Mouse (Mus musculus) midbrain, embryonic 15.5 days (tissue): ENCODE data around the gene Mks1. TPM values are rescaled to one million over a fixed set of nuclear protein-coding genes. Genes with fewer than 3 reads are reported as not detected.

Source experiments
- ATAC-seq: fragments of 200-750 bp; cut with Nextera tagmentation; replicated peaks from 2 replicates; pipeline ENCODE4 v1.8.0; 2017; ENCODE audit warnings: moderate TSS enrichment
- H3K27ac ChIP-seq: fragments of 300-500 bp; sonication (generic); 2 replicates; pipeline ENCODE4 v1.5.1; 2015; ENCODE audit warnings: mild to moderate bottlenecking, inconsistent platforms
- H3K27me3 ChIP-seq: fragments of 300-500 bp; sonication (generic); replicated peaks from 2 replicates; pipeline ENCODE4 v1.6.1; 2015; ENCODE audit warnings: inconsistent platforms
- H3K36me3 ChIP-seq: fragments of 300-500 bp; sonication (generic); replicated peaks from 2 replicates; pipeline ENCODE4 v1.6.1; 2015; ENCODE audit warnings: inconsistent platforms
- H3K4me1 ChIP-seq: fragments of 300-500 bp; sonication (generic); 2 replicates; pipeline ENCODE4 v1.6.1; 2015; ENCODE audit warnings: inconsistent platforms
- H3K4me2 ChIP-seq: fragments of 300-500 bp; sonication (generic); 2 replicates; pipeline ENCODE4 v1.6.1; 2015; ENCODE audit warnings: inconsistent platforms, mild to moderate bottlenecking, moderate library complexity
- H3K4me3 ChIP-seq: fragments of 300-500 bp; sonication (generic); 2 replicates; pipeline ENCODE4 v1.5.1; 2015; ENCODE audit warnings: mild to moderate bottlenecking, inconsistent platforms
- H3K9ac ChIP-seq: fragments of 300-500 bp; sonication (generic); 2 replicates; pipeline ENCODE4 v1.6.1; 2015; ENCODE audit warnings: mild to moderate bottlenecking, inconsistent platforms
- H3K9me3 ChIP-seq: fragments of 300-500 bp; sonication (generic); 2 replicates; pipeline ENCODE4 v1.6.1; 2016; ENCODE audit warnings: inconsistent platforms
- WGBS: fragments of 180-500 bp; shearing (Covaris S2); methylation state at CpG from one replicate; pipeline ENCODE4 v1.1.7; 2015; ENCODE audit warnings: mixed read lengths; 5-methylcytosine and 5-hydroxymethylcytosine counted together
- polyA plus RNA-seq: library from polyadenylated mRNA; unstranded; fragments of >200 nt; fragmentation: Nextera tagmentation; extraction: Ambion mirVana; gene quantifications from 2 replicates; pipeline ENCODE4 v1.2.1, GENCODE M21; 2015

Mks1 gene
- 12.1 and 12.8 TPM in 2 replicates for polyA plus RNA-seq

DNA sequence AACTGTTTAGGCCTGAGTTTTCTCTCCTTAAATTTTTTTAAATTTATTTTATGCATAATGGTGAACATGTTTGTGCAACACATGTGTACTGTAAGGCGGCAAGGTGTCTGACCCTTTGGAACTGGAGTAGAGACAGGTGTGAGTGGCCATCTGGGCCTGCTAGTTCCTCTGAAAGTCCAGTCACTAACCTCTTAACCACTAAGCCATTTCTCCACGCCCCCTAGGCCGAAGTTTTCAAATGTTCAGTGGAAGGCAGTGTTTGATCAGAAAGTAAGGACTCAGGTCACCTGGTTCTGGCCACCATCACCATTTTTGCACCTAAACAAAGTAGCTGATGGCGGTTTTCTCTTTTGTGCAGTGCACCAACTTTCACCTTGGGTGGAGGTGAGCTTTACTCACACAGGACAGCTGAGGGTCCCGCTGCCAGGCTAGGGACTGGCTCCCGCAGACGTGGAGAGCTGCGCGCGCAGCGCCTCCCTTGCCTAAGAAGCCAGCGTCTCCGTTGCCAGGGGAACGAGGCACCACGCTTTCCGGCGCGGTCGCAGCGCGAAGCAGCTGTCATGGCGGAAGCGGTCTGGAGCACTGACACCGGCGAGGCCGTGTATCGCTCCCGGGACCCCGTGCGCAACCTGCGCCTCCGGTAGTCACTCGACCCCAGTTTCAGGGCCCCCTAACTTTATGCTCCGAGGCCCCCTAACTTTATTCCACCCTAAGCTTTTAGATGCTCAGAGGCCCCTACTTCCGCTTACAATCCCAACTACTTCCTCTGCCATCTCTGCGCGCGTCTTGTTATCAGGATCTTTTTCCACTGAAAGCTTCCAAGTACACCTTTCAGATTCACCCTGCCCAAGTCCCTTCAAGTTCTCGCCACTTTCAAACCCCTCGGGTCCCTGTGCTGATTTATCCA is at the start of gene Mks1:
Gene Mks1 (plus strand): TSS at position 526 of the 907 bp plus-strand sequence.
- H3K4me3 ChIP-seq: peak within 1 kb of the TSS; percentile 63
- H3K4me2 ChIP-seq: peak within 1 kb of the TSS; percentile 64
- H3K9me3 ChIP-seq: no peaks in the 10 kb centered on the region
- 3% methylated on average over 40 of the region's 40 CpGs for WGBS
- H3K36me3 ChIP-seq: 0 out of 2 replicates have a peak, but pooled peaks cover 4% of the 10 kb centered on the region
- H3K4me1 ChIP-seq: peaks cover 9% of the 10 kb centered on the region
- peak within 1 kb of the TSS; percentile 52 for H3K9ac ChIP-seq
- no peaks in the 10 kb centered on the region for H3K27me3 ChIP-seq
- peak; percentile 95 for ATAC-seq
- H3K27ac ChIP-seq: peak within 1 kb of the TSS; percentile 81

DNA sequence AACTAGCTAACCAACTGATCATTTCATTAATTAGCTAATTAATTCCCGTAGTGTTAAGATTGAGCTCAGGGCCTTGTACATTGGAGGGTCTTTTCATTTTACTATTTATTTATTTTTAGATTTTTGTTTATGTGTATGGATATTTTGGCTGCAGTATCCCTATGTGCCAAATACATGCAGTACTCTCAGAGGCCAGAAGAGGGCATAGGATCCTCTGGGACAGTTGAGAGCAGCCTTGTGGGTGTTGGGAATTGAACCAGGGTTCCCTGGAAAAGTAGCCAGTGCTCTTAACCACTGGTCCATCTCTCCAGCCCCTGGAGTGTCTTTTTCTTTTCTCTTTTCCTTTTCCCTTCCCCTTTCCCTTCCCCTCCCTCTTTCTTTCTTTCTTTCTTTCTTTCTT is 47.6 kb upstream of the Mks1 start:
- Histone ChIP-seq H3K9ac (no peak overlapping the region), H3K27ac (no peak overlapping the region), H3K4me1 (no peaks in the 10 kb centered on the region), H3K9me3 (no peaks in the 10 kb centered on the region), H3K36me3 (no peaks in the 10 kb centered on the region), H3K27me3 (no peaks in the 10 kb centered on the region), H3K4me3 (no peak overlapping the region), H3K4me2 (no peak overlapping the region)
- 76% methylated on average over 1 of the region's 1 CpGs for WGBS
- no peak for ATAC-seq

DNA sequence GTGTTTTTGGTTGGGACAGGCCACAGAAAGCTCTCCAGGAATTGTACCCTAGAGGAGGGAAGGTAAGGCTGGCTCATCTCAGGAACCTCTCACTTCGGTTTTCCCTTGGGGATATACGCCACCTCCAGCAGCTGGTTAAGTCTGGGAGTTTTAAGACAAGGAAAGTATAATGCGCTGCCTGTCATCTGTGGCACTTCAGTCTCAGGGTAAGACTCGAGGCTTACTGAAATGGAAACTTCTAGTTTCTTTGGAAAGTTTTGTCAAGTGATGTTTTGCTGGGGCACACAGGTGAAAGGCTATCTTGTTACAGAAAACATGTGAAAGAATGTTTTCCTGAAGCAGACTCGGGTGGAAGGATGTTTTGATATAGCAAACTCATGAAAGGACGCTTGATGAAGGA is 45.6 kb upstream of the Mks1 start:
- peaks cover 4% of the 10 kb centered on the region; the same call in 1 of the 2 replicates for H3K4me1 ChIP-seq
- H3K9me3 ChIP-seq: no peaks in the 10 kb centered on the region
- no peak overlapping the region for H3K4me3 ChIP-seq
- H3K4me2 ChIP-seq: no peak overlapping the region
- WGBS: 90% methylated on average over 6 of the region's 6 CpGs
- H3K27ac ChIP-seq: no peak overlapping the region
- ATAC-seq: no peak
- no peaks in the 10 kb centered on the region for H3K36me3 ChIP-seq
- no peak overlapping the region for H3K9ac ChIP-seq
- no peaks in the 10 kb centered on the region for H3K27me3 ChIP-seq

- WGBS: 91% methylated on average over 7 of the region's 7 CpGs
- Histone ChIP-seq H3K9me3 (no peaks in the 10 kb centered on the region), H3K27ac (no peak overlapping the region), H3K27me3 (no peaks in the 10 kb centered on the region), H3K4me3 (no peak overlapping the region), H3K4me2 (no peak overlapping the region), H3K9ac (no peak overlapping the region), H3K36me3 (no peaks in the 10 kb centered on the region), H3K4me1 (peaks cover 4% of the 10 kb centered on the region; the same call in 1 of the 2 replicates)
- ATAC-seq: no peak
These were observed 44.8 kb upstream of the Mks1 start for GRCm38 (mm10) chr11:87808236-87808635.

DNA sequence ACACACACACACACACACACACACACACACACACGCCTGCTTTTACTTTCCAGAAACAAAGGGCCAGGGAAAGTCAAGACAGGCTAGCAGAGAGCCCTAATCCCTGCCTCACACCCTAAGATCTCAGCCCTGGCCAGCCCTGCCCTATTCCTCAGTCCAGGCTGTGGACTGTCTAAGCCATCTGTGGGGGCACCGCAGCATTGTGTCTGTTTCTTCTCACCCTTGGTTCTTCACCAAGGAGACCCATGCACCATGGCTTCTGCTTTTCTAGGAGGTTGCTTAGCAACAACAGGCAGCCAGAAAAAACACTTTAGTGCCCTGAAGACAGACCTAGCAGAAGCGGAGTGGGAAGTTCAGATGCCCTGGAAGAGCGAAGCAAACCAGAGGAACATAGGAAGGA is 41.6 kb upstream of the Mks1 start:
- Histone ChIP-seq H3K4me1 (peaks cover 7% of the 10 kb centered on the region), H3K9ac (no peak overlapping the region), H3K9me3 (no peaks in the 10 kb centered on the region), H3K36me3 (no peaks in the 10 kb centered on the region), H3K27ac (peak overlapping the region; percentile 34; the same call in 1 of the 2 replicates), H3K4me3 (no peak overlapping the region), H3K27me3 (no peaks in the 10 kb centered on the region), H3K4me2 (no peak overlapping the region)
- ATAC-seq: no peak
- WGBS: 37% methylated on average over 4 of the region's 4 CpGs

DNA sequence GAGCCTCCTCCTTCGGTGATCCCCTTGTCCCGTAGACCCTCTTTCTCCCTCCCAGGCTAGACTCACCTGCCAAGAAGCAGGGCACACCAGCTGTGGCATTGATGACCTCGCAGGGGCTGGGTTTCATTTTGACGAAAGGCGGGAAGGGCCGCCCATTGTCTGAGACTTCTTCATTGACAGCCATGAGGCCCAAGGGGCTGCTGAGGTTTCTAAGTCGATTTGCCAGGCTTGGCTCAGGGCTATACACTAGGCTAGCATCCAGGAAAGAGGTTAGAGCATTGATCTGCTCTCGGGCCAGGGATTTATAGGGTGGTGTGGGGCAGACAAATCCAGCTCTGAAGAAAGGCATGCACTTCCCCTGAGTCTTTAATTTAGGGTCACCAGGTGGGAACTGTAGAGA is 38.2 kb upstream of the Mks1 start:
- Histone ChIP-seq H3K4me1 (peaks cover 15% of the 10 kb centered on the region), H3K9ac (no peak overlapping the region), H3K27me3 (no peaks in the 10 kb centered on the region), H3K27ac (no peak overlapping the region), H3K4me3 (no peak overlapping the region), H3K4me2 (no peak overlapping the region), H3K9me3 (no peaks in the 10 kb centered on the region), H3K36me3 (no peaks in the 10 kb centered on the region)
- WGBS: 60% methylated on average over 8 of the region's 8 CpGs
- no peak for ATAC-seq

DNA sequence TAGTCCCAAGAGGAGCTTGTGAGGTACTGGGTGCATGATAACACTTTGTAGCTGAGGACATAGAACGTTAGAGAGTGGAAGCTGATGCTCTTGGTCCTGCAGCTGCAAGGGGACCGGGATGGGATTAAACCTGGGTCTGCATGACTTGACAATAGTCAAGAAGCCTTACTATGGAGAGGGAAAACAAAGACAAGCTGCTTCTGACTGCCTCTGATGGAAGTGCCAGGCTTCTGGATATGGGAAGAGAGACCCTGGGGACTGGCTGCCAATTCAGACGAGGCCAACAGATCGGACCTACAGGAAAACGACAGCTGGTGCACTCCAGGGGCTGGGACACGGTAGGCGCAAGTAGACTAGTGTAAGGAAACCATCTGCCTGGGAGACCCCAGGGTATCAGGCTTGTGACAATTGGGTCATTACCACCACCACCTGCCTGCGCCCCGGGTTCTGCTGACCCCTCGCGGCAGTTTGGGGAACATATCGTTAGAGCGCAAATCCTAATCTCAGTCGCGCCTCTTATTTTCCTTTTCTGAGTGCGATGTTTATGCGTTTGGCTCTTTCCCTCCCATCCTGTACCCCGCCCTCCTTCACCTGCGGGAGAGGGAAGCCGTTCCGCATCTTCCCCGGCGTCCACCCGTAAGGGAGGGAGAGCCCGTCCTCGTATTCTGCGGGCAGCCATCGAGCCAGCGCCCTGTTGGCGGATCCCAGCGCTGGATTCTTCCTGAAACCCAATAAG is 36.1 kb upstream of the Mks1 start:
- H3K27me3 ChIP-seq: no peaks in the 10 kb centered on the region
- no peaks in the 10 kb centered on the region for H3K9me3 ChIP-seq
- 1% methylated on average over 31 of the region's 31 CpGs for WGBS
- H3K4me1 ChIP-seq: peaks cover 11% of the 10 kb centered on the region
- peak overlapping the region; percentile 62 for H3K4me2 ChIP-seq
- ATAC-seq: peak; percentile 75
- H3K4me3 ChIP-seq: peak overlapping the region; percentile 37
- H3K27ac ChIP-seq: peak overlapping the region; percentile 50; the same call in 1 of the 2 replicates
- no peaks in the 10 kb centered on the region for H3K36me3 ChIP-seq
- peak overlapping the region; percentile 52 for H3K9ac ChIP-seq

DNA sequence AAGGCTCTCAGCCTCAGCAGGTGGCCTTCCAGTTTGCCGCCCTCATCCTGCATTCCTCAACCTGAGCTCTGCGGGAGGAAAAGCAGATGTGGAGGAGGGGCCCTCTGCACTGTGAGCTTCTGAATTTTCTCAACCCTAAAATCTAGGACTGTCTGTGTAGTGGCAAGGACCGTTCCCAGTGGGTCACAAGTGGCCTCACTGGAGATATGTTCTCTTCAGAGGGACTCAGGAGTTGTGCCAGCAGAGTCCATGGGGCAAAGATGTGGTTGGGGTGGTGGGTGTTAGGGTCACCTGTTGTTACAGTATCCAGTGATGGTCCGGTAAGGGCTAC is 35.6 kb upstream of the Mks1 start:
- no peaks in the 10 kb centered on the region for H3K27me3 ChIP-seq
- peak overlapping the region; percentile 62 for H3K4me2 ChIP-seq
- H3K9ac ChIP-seq: peak overlapping the region; percentile 52; the same call in 1 of the 2 replicates
- H3K4me3 ChIP-seq: peak overlapping the region; percentile 37
- H3K36me3 ChIP-seq: no peaks in the 10 kb centered on the region
- no peaks in the 10 kb centered on the region for H3K9me3 ChIP-seq
- H3K27ac ChIP-seq: no peak overlapping the region
- peaks cover 11% of the 10 kb centered on the region for H3K4me1 ChIP-seq
- 34% methylated on average over 4 of the region's 4 CpGs for WGBS
- ATAC-seq: peak; percentile 60; the same call in 1 of the 2 replicates

DNA sequence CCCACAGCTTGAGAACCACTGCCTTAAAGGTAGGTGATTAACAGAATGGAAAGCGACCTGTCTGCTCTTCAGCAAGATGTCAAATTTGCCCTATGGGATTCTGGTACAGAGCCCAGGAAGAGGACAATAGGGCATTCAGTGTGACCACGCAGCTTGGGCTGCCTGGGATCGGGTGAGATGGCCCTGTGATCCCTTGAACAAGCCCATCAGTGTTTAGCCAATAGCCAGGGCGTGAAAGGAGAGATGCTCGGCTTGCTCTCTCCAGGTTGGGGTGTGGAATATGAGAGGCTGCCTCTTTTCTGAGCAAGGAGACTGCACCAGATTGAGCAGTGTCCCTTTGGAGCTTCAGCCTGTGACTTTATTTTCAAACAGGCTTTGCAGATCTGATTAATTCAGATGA is 31.5 kb upstream of the Mks1 start:
- Histone ChIP-seq H3K27me3 (no peaks in the 10 kb centered on the region), H3K36me3 (no peaks in the 10 kb centered on the region), H3K4me3 (no peak overlapping the region), H3K4me2 (no peak overlapping the region), H3K4me1 (peaks cover 7% of the 10 kb centered on the region), H3K9ac (no peak overlapping the region), H3K27ac (no peak overlapping the region), H3K9me3 (no peaks in the 10 kb centered on the region)
- WGBS: 42% methylated on average over 5 of the region's 5 CpGs
- no peak for ATAC-seq

DNA sequence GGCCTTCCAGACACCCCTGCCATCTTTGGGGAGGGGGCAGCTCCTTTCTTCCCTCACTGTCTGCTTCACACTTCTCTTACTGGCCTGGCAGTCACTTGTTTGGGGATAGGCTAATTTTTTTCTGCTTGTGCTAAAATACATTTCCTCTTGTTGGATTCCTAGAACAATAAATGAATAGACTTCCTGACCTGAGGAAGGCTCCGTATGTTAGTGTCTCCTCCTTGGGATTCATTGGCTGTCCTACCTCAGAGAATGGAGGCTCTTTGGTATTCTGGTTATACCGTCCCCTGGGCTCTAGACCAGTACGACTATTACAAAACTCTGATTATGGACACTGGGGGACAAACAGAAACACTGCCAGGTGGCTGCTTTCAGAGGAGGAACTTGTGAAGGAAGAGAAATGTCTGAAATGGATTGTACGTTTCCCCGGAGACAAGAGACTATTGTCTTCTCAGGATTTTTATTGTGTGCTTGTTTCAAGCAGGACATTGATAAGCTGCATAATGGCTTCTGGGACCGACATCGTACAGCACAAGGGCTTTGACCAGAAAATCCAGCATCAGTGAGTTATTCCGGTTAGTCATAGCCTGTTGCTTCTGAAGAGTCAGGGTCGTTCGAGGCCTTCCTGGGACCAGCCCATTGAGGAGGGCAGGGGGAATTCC is 24.6 kb upstream of the Mks1 start, which contains the start of gene Lpo:
Gene Lpo (minus strand): TSS at position 51 of the 662 bp plus-strand sequence.
- no peak within 1 kb of the TSS for H3K4me2 ChIP-seq
- H3K4me3 ChIP-seq: no peak within 1 kb of the TSS
- ATAC-seq: no peak
- H3K27ac ChIP-seq: no peak within 1 kb of the TSS
- no peaks in the 10 kb centered on the region for H3K9me3 ChIP-seq
- H3K9ac ChIP-seq: no peak within 1 kb of the TSS
- peaks cover 10% of the 10 kb centered on the region for H3K4me1 ChIP-seq
- WGBS: 15% methylated on average over 10 of the region's 10 CpGs
- no peaks in the 10 kb centered on the region for H3K36me3 ChIP-seq
- H3K27me3 ChIP-seq: no peaks in the 10 kb centered on the region

- ATAC-seq: no peak
- Histone ChIP-seq H3K4me2 (no peak overlapping the region), H3K27me3 (no peaks in the 10 kb centered on the region), H3K4me1 (no peaks in the 10 kb centered on the region), H3K36me3 (no peaks in the 10 kb centered on the region), H3K27ac (no peak overlapping the region), H3K4me3 (no peak overlapping the region), H3K9me3 (no peaks in the 10 kb centered on the region), H3K9ac (no peak overlapping the region)
- 94% methylated on average over 8 of the region's 8 CpGs for WGBS
These were observed 12.3 kb upstream of the Mks1 start for GRCm38 (mm10) chr11:87840676-87841075.

DNA sequence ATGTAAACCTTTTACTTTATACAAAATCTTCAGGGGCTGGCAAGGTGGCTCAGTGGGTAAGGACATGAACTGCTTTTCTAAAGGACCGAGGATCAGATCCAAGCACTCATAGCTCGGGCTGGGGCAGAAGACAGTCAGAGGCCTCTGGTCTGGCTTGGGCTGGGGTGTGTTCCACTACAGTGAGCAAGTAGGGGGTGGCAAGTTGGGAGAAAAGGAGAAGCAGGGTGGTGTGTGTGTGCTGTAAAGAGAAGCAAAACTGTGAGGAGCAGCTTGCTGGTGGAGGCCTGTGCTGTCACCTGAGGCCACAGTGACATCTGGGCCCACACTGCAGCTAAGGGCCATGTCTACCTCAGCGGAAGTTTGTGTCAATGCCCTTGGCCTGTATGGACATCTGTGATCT is 11.6 kb upstream of the Mks1 start:
- ATAC-seq: no peak
- 92% methylated on average over 3 of the region's 3 CpGs for WGBS
- no peaks in the 10 kb centered on the region for H3K27me3 ChIP-seq
- no peak overlapping the region for H3K4me3 ChIP-seq
- H3K9ac ChIP-seq: no peak overlapping the region
- H3K27ac ChIP-seq: no peak overlapping the region
- H3K36me3 ChIP-seq: no peaks in the 10 kb centered on the region
- no peaks in the 10 kb centered on the region for H3K9me3 ChIP-seq
- no peak overlapping the region for H3K4me2 ChIP-seq
- no peaks in the 10 kb centered on the region for H3K4me1 ChIP-seq
